Mouse (Mus musculus): ENCODE measurements around the gene Rtn4rl1. TPM values are rescaled to one million over a fixed set of nuclear protein-coding genes. Genes with fewer than 3 reads are reported as not detected.
"Not testable (repeated sequence)": the region's sequence is repeated elsewhere in the genome, so short reads cannot be mapped to it uniquely, and the experiment has no call there.

The Rtn4rl1 gene
- polyA plus RNA-seq, 1 experiment from 2014 or later: 4.2 TPM

DNA sequence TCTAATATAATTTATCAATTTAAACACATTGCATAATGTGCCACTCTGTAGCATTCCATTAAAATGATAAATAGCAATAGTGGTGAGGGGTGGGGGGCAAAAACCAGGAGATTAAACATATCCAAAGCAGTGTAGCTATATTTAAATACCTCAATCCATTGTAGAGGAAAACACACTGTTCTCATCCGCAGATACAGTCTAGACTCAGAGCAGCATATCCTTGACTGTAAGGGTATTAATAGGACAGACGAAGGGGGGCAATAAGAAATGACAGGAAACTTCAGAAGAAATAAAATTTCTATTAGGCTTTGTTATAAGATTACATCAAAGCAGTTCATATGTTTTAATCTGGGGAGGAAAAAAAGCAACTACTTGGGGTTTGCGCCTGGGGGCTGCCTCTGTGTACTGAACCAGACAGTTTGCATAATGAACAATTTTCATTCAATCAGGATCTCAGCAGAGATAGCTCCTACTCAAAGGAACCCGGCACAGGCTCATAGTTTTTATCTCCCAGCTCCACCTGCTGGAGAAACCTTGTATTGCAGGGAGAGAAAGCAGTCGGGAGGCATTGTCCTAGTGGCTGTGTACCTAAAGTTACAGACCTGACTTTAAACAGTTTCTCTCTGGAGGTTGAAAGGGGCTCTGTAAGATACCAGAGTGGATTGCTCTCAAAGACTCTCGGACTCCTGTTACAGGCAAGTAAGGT lies 97.1 kb downstream of the Rtn4rl1 start:
- WGBS: 14% methylated on average over 6 of the region's 6 CpGs
- Histone ChIP-seq H3K9me3 (replicated peaks; ENCODE audit: low read length) (no peaks in the 10 kb centered on the region), H3K27me3 (ENCODE audit: insufficient read depth, low read length) (no peaks in the 10 kb centered on the region; the same call in 1 of the 2 replicates), H3K4me3 (replicated peaks; ENCODE audit: low read depth, low read length) (no peak overlapping the region), H3K9ac (ENCODE audit: low read depth, low read length) (no peak overlapping the region), H3K4me2 (ENCODE audit: low read length) (no peak overlapping the region; the same call in 1 of the 2 replicates), H3K4me1 (replicated peaks; ENCODE audit: insufficient read depth, low read length) (0 out of 2 replicates have a peak, but pooled peaks cover 3% of the 10 kb centered on the region), H3K27ac (no peak overlapping the region), H3K36me3 (ENCODE audit: insufficient read depth, low read length) (no peaks in the 10 kb centered on the region)
- peak; percentile 96 for TF ChIP-seq CTCF (IDR thresholded peaks at IDR 0.05; ENCODE audit: low read depth)
- peak; percentile 92 for DNase-seq (ENCODE audit: low spot score)
- peak; percentile 16; the same call in 1 of the 2 replicates for ATAC-seq (replicated peaks; ENCODE audit: low FRiP score, low read depth)

- no peak for TF ChIP-seq CTCF (IDR thresholded peaks at IDR 0.05; ENCODE audit: low read depth)
- H3K27ac ChIP-seq: no peak overlapping the region
- 0 out of 2 replicates have a peak, but pooled peaks cover 3% of the 10 kb centered on the region for H3K4me1 ChIP-seq (replicated peaks; ENCODE audit: insufficient read depth, low read length)
- H3K4me2 ChIP-seq (ENCODE audit: low read length): no peak overlapping the region; the same call in 1 of the 2 replicates
- H3K9me3 ChIP-seq (replicated peaks; ENCODE audit: low read length): no peaks in the 10 kb centered on the region
- H3K4me3 ChIP-seq (replicated peaks; ENCODE audit: low read depth, low read length): no peak overlapping the region
- H3K9ac ChIP-seq (ENCODE audit: low read depth, low read length): no peak overlapping the region
- H3K27me3 ChIP-seq (ENCODE audit: insufficient read depth, low read length): no peaks in the 10 kb centered on the region; the same call in 1 of the 2 replicates
- no peak for DNase-seq (ENCODE audit: low spot score)
- no peaks in the 10 kb centered on the region for H3K36me3 ChIP-seq (ENCODE audit: insufficient read depth, low read length)
- WGBS: 31% methylated on average over 25 of the region's 25 CpGs
- no peak for ATAC-seq (replicated peaks; ENCODE audit: low FRiP score, low read depth)
These were observed 98.0 kb downstream of the Rtn4rl1 start for GRCm38 (mm10) chr11:75291389-75292215.

DNA sequence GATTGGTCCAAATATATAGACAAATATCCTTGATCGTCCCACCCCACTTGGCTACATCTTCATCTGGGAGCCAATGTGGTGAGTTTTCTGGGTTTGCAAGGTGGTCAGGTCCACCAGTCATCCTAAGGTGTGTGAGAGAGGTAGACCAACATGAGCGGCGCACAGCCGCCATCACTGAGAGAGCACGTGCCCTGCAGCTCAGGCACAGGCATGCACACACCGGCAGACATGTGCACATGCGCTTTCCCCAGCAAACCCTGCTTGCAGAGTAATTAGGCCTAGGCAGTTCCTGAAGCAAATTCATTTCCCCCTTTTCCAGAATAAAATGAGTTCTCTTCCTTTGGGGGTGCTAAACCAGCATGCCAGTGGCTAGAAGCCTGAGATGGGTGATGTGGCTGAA lies 98.7 kb downstream of the Rtn4rl1 start:
- 85% methylated on average over 7 of the region's 7 CpGs for WGBS
- H3K4me3 ChIP-seq (replicated peaks; ENCODE audit: low read depth, low read length): no peak overlapping the region
- H3K4me2 ChIP-seq (ENCODE audit: low read length): no peak overlapping the region
- H3K27me3 ChIP-seq (ENCODE audit: insufficient read depth, low read length): no peaks in the 10 kb centered on the region; the same call in 1 of the 2 replicates
- TF ChIP-seq CTCF (IDR thresholded peaks at IDR 0.05; ENCODE audit: low read depth): no peak
- no peak overlapping the region for H3K27ac ChIP-seq
- H3K9ac ChIP-seq (ENCODE audit: low read depth, low read length): no peak overlapping the region
- no peaks in the 10 kb centered on the region for H3K36me3 ChIP-seq (ENCODE audit: insufficient read depth, low read length)
- no peak for DNase-seq (ENCODE audit: low spot score)
- 0 out of 2 replicates have a peak, but pooled peaks cover 3% of the 10 kb centered on the region for H3K4me1 ChIP-seq (replicated peaks; ENCODE audit: insufficient read depth, low read length)
- H3K9me3 ChIP-seq (replicated peaks; ENCODE audit: low read length): no peaks in the 10 kb centered on the region
- no peak for ATAC-seq (replicated peaks; ENCODE audit: low FRiP score, low read depth)

GRCm38 (mm10) chr11:75293852-75294361 lies 100.3 kb downstream of the Rtn4rl1 start:
- no peak overlapping the region for H3K9ac ChIP-seq (ENCODE audit: low read depth, low read length)
- no peaks in the 10 kb centered on the region; the same call in 1 of the 2 replicates for H3K27me3 ChIP-seq (ENCODE audit: insufficient read depth, low read length)
- 31% methylated on average over 21 of the region's 21 CpGs for WGBS
- no peak overlapping the region for H3K27ac ChIP-seq
- no peaks in the 10 kb centered on the region for H3K36me3 ChIP-seq (ENCODE audit: insufficient read depth, low read length)
- no peak; the same call in 1 of the 2 replicates for ATAC-seq (replicated peaks; ENCODE audit: low FRiP score, low read depth)
- H3K4me1 ChIP-seq (replicated peaks; ENCODE audit: insufficient read depth, low read length): peaks cover 9% of the 10 kb centered on the region; the same call in 1 of the 2 replicates
- TF ChIP-seq CTCF (IDR thresholded peaks at IDR 0.05; ENCODE audit: low read depth): no peak
- DNase-seq (ENCODE audit: low spot score): no peak
- H3K4me3 ChIP-seq (replicated peaks; ENCODE audit: low read depth, low read length): no peak overlapping the region
- no peaks in the 10 kb centered on the region for H3K9me3 ChIP-seq (replicated peaks; ENCODE audit: low read length)
- peak overlapping the region; percentile 30; the same call in 1 of the 2 replicates for H3K4me2 ChIP-seq (ENCODE audit: low read length)

- Histone ChIP-seq H3K9ac (ENCODE audit: low read depth, low read length) (no peak overlapping the region), H3K27me3 (ENCODE audit: insufficient read depth, low read length) (no peaks in the 10 kb centered on the region; the same call in 1 of the 2 replicates), H3K4me3 (replicated peaks; ENCODE audit: low read depth, low read length) (no peak overlapping the region), H3K9me3 (replicated peaks; ENCODE audit: low read length) (no peaks in the 10 kb centered on the region), H3K36me3 (ENCODE audit: insufficient read depth, low read length) (no peaks in the 10 kb centered on the region), H3K4me1 (replicated peaks; ENCODE audit: insufficient read depth, low read length) (peaks cover 9% of the 10 kb centered on the region; the same call in 1 of the 2 replicates), H3K4me2 (ENCODE audit: low read length) (no peak overlapping the region), H3K27ac (no peak overlapping the region)
- WGBS: 40% methylated on average over 9 of the region's 9 CpGs
- DNase-seq (ENCODE audit: low spot score) (no peak), ATAC-seq (replicated peaks; ENCODE audit: low FRiP score, low read depth) (no peak)
- no peak for TF ChIP-seq CTCF (IDR thresholded peaks at IDR 0.05; ENCODE audit: low read depth)
These were observed 101.3 kb downstream of the Rtn4rl1 start for GRCm38 (mm10) chr11:75294862-75295261.

GRCm38 (mm10) chr11:75295534-75295933 lies 102.0 kb downstream of the Rtn4rl1 start:
- H3K9me3 ChIP-seq (replicated peaks; ENCODE audit: low read length); DNase-seq (ENCODE audit: low spot score); H3K4me2 ChIP-seq (ENCODE audit: low read length); H3K27ac ChIP-seq; H3K27me3 ChIP-seq (ENCODE audit: insufficient read depth, low read length); H3K4me1 ChIP-seq (replicated peaks; ENCODE audit: insufficient read depth, low read length); H3K4me3 ChIP-seq (replicated peaks; ENCODE audit: low read depth, low read length); H3K9ac ChIP-seq (ENCODE audit: low read depth, low read length); ATAC-seq (replicated peaks; ENCODE audit: low FRiP score, low read depth); H3K36me3 ChIP-seq (ENCODE audit: insufficient read depth, low read length): not testable (repeated sequence)
- WGBS: 94% methylated on average over 5 of the region's 5 CpGs
